Mouse (Mus musculus) cerebellum, adult 11-12 months (tissue): ENCODE measurements around the gene Pigm.
A peak's percentile ranks its signal among the peaks of the same experiment; 100 is the strongest.

ENCODE experiments used
- DNase-seq: peaks from one replicate; pipeline ENCODE4 v3.0.0; 2022

The Pigm gene

DNA sequence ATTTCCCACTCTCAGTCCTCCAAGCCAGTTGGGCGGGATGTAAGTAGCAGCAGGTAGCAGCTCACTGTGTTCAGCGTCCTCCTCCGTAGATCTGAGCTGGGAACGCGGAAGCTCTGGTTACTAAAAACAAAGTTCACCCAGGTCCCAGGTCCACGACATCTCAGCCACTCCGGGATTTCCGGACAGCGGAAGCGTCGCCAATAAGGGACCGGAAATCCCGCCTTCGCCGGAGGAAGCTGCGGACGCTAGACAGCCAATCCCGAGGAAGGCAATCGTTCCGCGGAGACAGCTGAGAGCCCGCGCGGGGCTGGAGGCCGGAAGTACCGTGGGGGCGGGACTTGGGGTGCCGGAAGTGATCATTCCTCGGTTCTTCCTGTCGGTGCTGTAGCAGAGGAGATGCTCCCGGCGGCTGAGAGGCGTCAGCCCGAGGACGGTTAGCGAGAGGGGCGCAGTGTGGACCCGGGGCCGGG lies at the start of gene Pigm:
TSS of gene Pigm (plus strand) at position 349 of the 470 bp plus-strand sequence.
- peak; percentile 98 for DNase-seq

DNA sequence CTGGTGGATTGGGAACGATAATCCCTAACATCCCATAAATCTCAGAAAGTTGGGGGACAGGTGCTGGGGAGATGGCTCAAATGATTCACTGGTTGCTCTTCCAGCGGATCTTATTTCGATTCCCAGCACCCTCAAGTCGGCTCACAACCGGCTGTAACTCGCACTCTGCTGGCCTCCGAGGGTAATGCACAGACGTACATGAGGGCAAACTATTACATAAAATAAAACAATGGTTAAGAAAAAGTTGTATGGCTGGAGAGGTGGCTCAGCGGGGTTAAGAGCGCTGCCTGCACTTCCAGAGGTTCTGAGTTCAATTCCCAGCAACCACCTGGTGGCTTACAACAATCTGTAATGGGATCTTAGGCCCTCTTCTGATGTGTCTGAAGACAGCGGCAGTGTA lies 49.7 kb upstream of the Pigm start:
- DNase-seq = no peak

GRCm38 (mm10) chr1:172327206-172328001 lies 48.9 kb upstream of the Pigm start:
- DNase-seq = peak; percentile 64

GRCm38 (mm10) chr1:172328041-172328440 lies 48.3 kb upstream of the Pigm start:
- DNase-seq = peak; percentile 65

GRCm38 (mm10) chr1:172328461-172328860 lies 47.9 kb upstream of the Pigm start:
- DNase-seq = peak; percentile 59

DNA sequence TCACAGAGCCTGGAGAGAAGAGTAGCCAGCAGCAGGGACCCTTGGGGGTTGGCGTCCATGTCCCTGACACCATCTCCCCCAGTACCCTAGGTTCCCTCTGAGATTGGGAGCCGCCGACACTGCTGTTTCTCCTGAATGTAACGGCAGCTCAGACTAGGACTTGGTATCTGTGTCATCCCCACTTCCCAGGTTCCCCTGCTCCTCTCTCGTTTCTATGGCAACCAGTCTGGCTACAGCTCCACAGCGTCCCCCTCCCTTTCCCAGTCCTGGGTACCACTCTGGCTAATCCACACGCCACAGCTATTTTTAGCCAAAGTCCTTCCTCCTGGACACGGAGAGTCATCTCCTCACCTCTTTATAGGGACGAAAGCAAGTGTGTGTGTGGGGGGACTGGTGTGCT lies 47.2 kb upstream of the Pigm start, which contains the start of gene Kcnj9:
TSS of gene Kcnj9 (minus strand) at position 188 of the 400 bp plus-strand sequence.
- peak; percentile 97 for DNase-seq

DNA sequence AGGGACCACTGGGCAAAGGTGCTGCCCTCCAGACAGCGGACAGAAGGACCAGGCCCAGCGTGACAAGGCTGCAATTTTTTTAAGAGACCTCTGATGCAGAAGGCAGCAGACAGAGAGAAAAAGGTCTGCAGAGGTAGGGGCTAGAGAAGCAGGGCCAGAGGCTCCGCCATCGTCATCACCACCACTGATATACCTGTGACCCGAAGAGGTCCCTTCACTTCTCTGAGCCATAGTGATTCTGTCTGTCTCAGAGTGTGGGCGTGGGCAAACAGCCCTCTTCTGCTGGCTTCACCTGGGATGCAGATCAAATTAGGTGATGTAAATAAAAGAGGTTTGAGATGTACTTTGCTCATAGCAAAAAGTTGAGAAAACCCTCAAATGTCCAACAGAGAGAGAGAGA lies 46.7 kb upstream of the Pigm start:
- DNase-seq = no peak

- DNase-seq = peak; percentile 49
Measured at GRCm38 (mm10) chr1:172331422-172331947, 44.9 kb upstream of the Pigm start.

DNA sequence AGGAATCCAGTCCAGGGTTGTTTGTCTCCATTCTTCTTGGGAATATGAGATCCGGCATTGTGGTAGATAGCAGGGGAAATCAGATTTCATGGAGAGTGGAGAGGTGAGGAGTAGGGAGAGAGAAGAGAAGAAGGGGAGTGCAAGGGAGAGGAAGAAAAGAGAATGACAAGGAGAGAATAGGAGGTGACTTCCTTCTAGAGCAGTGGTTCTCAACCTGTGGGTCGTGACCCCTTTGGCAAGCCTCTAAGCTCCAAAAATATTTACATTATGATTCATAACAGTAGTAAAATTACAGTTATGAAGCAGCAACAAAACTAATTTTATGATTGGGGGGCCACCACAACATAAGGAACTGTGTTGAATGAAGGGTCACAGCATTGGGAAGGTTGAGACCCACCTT lies 43.4 kb upstream of the Pigm start:
- no peak for DNase-seq

- peak; percentile 21 for DNase-seq
Measured at GRCm38 (mm10) chr1:172333512-172333911, 42.8 kb upstream of the Pigm start.

DNA sequence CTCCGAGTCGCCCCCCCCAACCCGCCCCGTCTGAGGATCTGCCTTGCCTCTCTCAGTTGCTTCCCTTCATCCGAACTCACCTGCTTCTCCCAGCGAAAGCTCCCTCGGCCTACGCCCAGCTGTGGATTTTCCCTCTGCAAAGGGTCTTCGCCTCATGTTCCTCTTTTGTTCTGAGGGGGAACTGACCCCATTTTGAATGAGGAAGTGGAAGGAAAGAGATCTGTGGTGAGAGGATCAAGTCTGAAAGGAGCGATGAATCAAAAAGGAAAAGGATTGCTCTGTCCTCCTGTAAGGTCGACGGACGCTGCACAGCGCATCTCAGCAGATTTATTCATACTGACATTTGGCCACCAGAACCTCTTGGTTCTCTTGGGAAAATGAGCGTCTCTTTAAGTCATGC lies 40.5 kb upstream of the Pigm start:
- DNase-seq = no peak

DNA sequence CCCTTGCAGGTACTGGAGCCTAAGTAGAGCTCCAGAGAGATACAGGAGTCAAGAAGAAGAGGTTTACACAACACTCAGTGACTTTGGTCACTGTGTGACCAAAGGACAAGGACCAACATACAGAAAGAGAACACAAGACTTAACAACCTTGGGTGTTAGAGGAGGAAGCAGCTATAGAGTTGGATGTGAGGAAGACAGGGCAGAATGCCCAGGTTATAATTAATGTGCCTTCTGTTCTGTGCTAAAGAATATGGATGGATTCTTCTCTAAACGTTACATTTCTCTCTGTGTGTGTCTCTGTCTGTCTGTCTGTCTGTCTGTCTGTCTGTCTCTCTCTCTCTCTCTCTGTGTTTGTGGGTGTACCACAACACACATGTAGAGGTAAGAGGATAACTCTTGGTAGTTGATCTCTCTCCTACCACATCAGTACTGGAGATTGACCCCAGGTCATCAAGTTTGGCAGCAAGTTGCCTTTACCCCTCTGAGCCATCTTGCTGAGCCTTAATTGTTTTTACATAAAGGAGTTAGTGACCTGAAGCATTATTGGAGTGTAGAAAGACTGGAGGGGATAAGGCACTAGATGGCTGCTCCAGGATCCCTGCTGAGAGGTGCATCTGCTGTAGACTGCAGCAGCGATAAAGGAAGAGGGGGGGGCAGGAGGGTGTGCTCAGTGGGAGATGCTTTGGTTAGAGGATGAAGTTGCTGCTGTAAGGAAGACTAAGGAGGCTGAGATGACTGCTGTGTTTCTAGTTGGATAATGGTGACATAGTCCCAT lies 38.7 kb upstream of the Pigm start:
- peak; percentile 82 for DNase-seq

GRCm38 (mm10) chr1:172340729-172341321 lies 35.5 kb upstream of the Pigm start, which contains the start of gene Kcnj10:
Gene Kcnj10 (plus strand): TSS chr1:172341210.
- DNase-seq = peak; percentile 87

- DNase-seq = no peak
Measured at GRCm38 (mm10) chr1:172341386-172341785, 35.0 kb upstream of the Pigm start.

- peak; percentile 72 for DNase-seq
Measured at GRCm38 (mm10) chr1:172342729-172343128, 33.6 kb upstream of the Pigm start.

DNA sequence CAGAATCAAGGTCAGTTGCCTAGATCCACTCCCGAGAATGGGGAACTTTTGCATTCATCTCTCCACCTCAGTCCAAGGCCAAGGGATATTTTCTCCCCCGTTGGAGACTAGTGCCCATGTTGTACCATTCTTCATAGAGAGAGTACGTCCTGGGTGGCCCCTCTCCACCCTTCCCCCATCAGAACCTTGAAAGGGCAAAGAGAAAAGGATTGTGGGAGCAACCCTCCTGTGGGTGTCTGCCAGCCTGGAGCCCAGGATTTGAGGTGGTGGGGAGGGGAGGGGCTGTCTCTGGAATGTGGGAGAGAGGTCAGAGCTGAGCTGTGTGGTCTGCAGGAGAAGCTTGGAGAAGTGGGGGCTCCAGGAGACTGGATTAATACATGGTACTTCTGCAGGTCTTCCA lies 32.4 kb upstream of the Pigm start:
- no peak for DNase-seq

DNA sequence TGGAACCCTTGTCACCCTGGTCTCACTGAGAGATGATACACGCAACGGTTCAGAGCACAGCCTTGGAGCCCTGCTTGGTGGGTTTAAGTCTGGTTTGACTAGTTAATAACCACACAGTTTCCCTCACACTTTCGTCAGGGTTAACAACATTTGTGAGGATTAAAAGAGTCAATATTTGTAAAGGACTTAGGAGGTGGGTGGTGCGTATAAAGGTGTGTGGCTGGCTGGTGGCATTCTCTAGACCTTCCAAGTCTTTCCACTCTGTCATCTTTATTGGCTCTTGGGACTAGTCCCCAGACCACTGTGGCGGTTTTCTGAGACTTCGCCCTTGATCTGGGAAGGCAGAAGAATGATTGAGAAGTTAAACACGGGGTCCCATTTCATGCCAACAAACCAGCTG lies 31.5 kb upstream of the Pigm start:
- DNase-seq = no peak

DNA sequence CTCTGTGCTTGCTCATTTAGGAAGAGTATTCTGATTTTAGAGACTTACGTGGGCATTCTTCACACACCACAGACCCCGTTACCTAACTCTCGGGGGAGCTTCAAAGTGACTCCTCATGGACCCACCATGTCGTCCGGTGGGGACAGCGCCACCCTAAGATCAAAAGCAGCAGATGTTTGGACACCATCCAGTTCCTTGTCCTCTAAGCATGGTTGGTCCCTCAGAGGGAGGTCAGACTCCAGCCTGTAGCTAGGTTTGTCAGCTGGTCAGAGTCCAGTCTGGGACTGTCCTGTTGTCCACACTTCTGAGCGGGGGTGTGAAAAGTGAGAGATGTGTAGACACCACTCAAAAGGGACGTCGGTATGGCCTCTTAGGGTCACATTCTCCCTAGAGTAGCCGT lies 29.6 kb upstream of the Pigm start:
- no peak for DNase-seq

- DNase-seq = no peak
Measured at GRCm38 (mm10) chr1:172347382-172347781, 29.0 kb upstream of the Pigm start.

- DNase-seq = no peak
Measured at GRCm38 (mm10) chr1:172349504-172349903, 26.8 kb upstream of the Pigm start.

GRCm38 (mm10) chr1:172349916-172350812 lies 26.2 kb upstream of the Pigm start:
- DNase-seq = peak; percentile 70

GRCm38 (mm10) chr1:172352001-172352400 lies 24.3 kb upstream of the Pigm start:
- no peak for DNase-seq
